Mouse (Mus musculus): ENCODE measurements at regions not wholly inside any gene's neighbourhood (a gene's known extent, or its start where the extent isn't known, plus 50 kb on each side); places are given as distances from the start of the nearest gene placed in this dataset.

- Histone ChIP-seq H3K9me3 (replicated peaks; ENCODE audit: insufficient read depth, low read length) (no peaks in the 10 kb centered on the region), H3K27ac (ENCODE audit: control insufficient read depth, low read depth, low read length) (no peak overlapping the region), H3K27me3 (ENCODE audit: control insufficient read depth in 1 of 2, insufficient read depth in 2 of 2, low read length in 2 of 2) (no peaks in the 10 kb centered on the region), H3K79me2 (ENCODE audit: control insufficient read depth, insufficient read depth, low read length, poor library complexity) (no peaks in the 10 kb centered on the region; the same call in 1 of the 2 replicates), H3K4me1 (ENCODE audit: control insufficient read depth in 1 of 2, insufficient read depth in 2 of 2, low read length in 2 of 2) (peaks cover 0 to 25% of the 10 kb centered on the region in 2 experiments; a peak in 2 of 4 replicates), H3K4me3 (ENCODE audit: control insufficient read depth in 1 of 2, insufficient read depth in 1 of 2, low read depth in 2 of 2, low read length in 2 of 2) (no peak overlapping the region), H3K36me3 (ENCODE audit: control insufficient read depth in 1 of 2, insufficient read depth in 2 of 2, low read length in 2 of 2) (peaks cover 0 to 21% of the 10 kb centered on the region in 2 experiments; a peak in 2 of 4 replicates), H3K9ac (ENCODE audit: control insufficient read depth, low read depth, low read length, poor library complexity, severe bottlenecking) (no peak overlapping the region)
- no peak for TF ChIP-seq NRF1 (IDR thresholded peaks at IDR 0.05; ENCODE audit: insufficient read depth, low read depth, low read length, poor library complexity, severe bottlenecking)
- TF ChIP-seq USF2 (IDR thresholded peaks at IDR 0.05; ENCODE audit: borderline replicate concordance in 1 of 2, insufficient read depth in 1 of 2, low read depth in 1 of 2, low read length in 2 of 2) = no peak
- TF ChIP-seq ETS1 (IDR thresholded peaks at IDR 0.05; ENCODE audit: low read depth, low read length) = no peak
- no peak for TF ChIP-seq CTCF (IDR thresholded peaks at IDR 0.05 in 2 of 3, conservative IDR thresholded peaks at IDR 0.05 in 1 of 3; ENCODE audit: control insufficient read depth in 1 of 3, insufficient read depth in 1 of 3, low read depth in 2 of 3, low read length in 3 of 3, poor library complexity in 1 of 3, severe bottlenecking in 1 of 3)
- TF ChIP-seq TBP (IDR thresholded peaks at IDR 0.05; ENCODE audit: low read depth, low read length) = no peak
- TF ChIP-seq MAZ (IDR thresholded peaks at IDR 0.05; ENCODE audit: low read depth, low read length) = no peak
- no peak for DNase-seq (ENCODE audit: low read depth, low spot score)
Measured at GRCm38 (mm10) chr14:61688666-61689065, 81.4 kb downstream of the Kcnrg start.

GRCm38 (mm10) chr14:61689281-61689680 is 82.0 kb downstream of the Kcnrg start:
- peaks cover 0 to 21% of the 10 kb centered on the region in 2 experiments; a peak in 2 of 4 replicates for H3K36me3 ChIP-seq (ENCODE audit: control insufficient read depth in 1 of 2, insufficient read depth in 2 of 2, low read length in 2 of 2)
- H3K9ac ChIP-seq (ENCODE audit: control insufficient read depth, low read depth, low read length, poor library complexity, severe bottlenecking) = no peak overlapping the region
- no peaks in the 10 kb centered on the region for H3K9me3 ChIP-seq (replicated peaks; ENCODE audit: insufficient read depth, low read length)
- no peak overlapping the region for H3K4me3 ChIP-seq (ENCODE audit: control insufficient read depth in 1 of 2, insufficient read depth in 1 of 2, low read depth in 2 of 2, low read length in 2 of 2)
- H3K27ac ChIP-seq (ENCODE audit: control insufficient read depth, low read depth, low read length) = no peak overlapping the region
- peaks cover 0 to 25% of the 10 kb centered on the region in 2 experiments; a peak in 2 of 4 replicates for H3K4me1 ChIP-seq (ENCODE audit: control insufficient read depth in 1 of 2, insufficient read depth in 2 of 2, low read length in 2 of 2)
- no peaks in the 10 kb centered on the region for H3K27me3 ChIP-seq (ENCODE audit: control insufficient read depth in 1 of 2, insufficient read depth in 2 of 2, low read length in 2 of 2)
- DNase-seq (ENCODE audit: low read depth, low spot score) = no peak
- no peaks in the 10 kb centered on the region; the same call in 1 of the 2 replicates for H3K79me2 ChIP-seq (ENCODE audit: control insufficient read depth, insufficient read depth, low read length, poor library complexity)
- TF ChIP-seq POLR2AphosphoS2 (IDR thresholded peaks at IDR 0.05; ENCODE audit: low read length) (no peak), CTCF (IDR thresholded peaks at IDR 0.05 in 2 of 3, conservative IDR thresholded peaks at IDR 0.05 in 1 of 3; ENCODE audit: control insufficient read depth in 1 of 3, insufficient read depth in 1 of 3, low read depth in 2 of 3, low read length in 3 of 3, poor library complexity in 1 of 3, severe bottlenecking in 1 of 3) (no peak), HCFC1 (IDR thresholded peaks at IDR 0.05; ENCODE audit: low read depth, low read length) (no peak), RAD21 (IDR thresholded peaks at IDR 0.05; ENCODE audit: low read depth, low read length) (no peak), ZKSCAN1 (IDR thresholded peaks at IDR 0.05; ENCODE audit: low read depth, low read length) (no peak), POLR2A (IDR thresholded peaks at IDR 0.05; ENCODE audit: control insufficient read depth in 1 of 2, insufficient read depth in 1 of 2, low read depth in 1 of 2, low read length in 2 of 2, poor library complexity in 1 of 2) (no peak), TAL1 (IDR thresholded peaks at IDR 0.05; ENCODE audit: low read length) (no peak), MAFK (IDR thresholded peaks at IDR 0.05; ENCODE audit: borderline replicate concordance, low read depth, low read length) (no peak), ELF1 (IDR thresholded peaks at IDR 0.05; ENCODE audit: low read depth, low read length) (no peak), GATA1 (IDR thresholded peaks at IDR 0.05; ENCODE audit: low read depth, low read length) (no peak), MYB (IDR thresholded peaks at IDR 0.05; ENCODE audit: low read depth, low read length) (no peak)

All from MEL (cell line).